Mouse (Mus musculus): ENCODE results near the gene Gm11020. TPM values are rescaled to one million over a fixed set of nuclear protein-coding genes. Genes with fewer than 3 reads are reported as not detected.

The Gm11020 gene
- polyA plus RNA-seq, 1 experiment: not detected

GRCm38 (mm10) chr8:104358637-104359036, 37.3 kb downstream of the Gm11020 start:
- 91% methylated on average over 3 of the region's 3 CpGs for WGBS
- Histone ChIP-seq H3K4me1 (ENCODE audit: control insufficient read depth, insufficient read depth, insufficient read length, low read length) (no peaks in the 10 kb centered on the region), H3K36me3 (ENCODE audit: control insufficient read depth, insufficient read depth, low read length) (peaks cover 23% of the 10 kb centered on the region), H3K27me3 (ENCODE audit: control insufficient read depth, insufficient read depth, low read length) (no peaks in the 10 kb centered on the region), H3K4me3 (ENCODE audit: low read depth, low read length) (no peak overlapping the region), H3K27ac (ENCODE audit: insufficient read depth, low read depth, low read length) (no peak overlapping the region)
- no peak for TF ChIP-seq POLR2A (IDR thresholded peaks at IDR 0.05; ENCODE audit: low read depth, low read length)
- TF ChIP-seq CTCF (IDR thresholded peaks at IDR 0.05; ENCODE audit: extremely low read depth, insufficient read length, insufficient replicate concordance, low read depth, low read length): no peak

- 85% methylated on average over 15 of the region's 15 CpGs for WGBS
- Histone ChIP-seq H3K27ac (ENCODE audit: insufficient read depth, low read depth, low read length) (no peak overlapping the region), H3K4me1 (ENCODE audit: control insufficient read depth, insufficient read depth, insufficient read length, low read length) (no peaks in the 10 kb centered on the region), H3K27me3 (ENCODE audit: control insufficient read depth, insufficient read depth, low read length) (no peaks in the 10 kb centered on the region), H3K4me3 (ENCODE audit: low read depth, low read length) (no peak overlapping the region), H3K36me3 (ENCODE audit: control insufficient read depth, insufficient read depth, low read length) (peaks cover 15% of the 10 kb centered on the region)
- no peak for TF ChIP-seq POLR2A (IDR thresholded peaks at IDR 0.05; ENCODE audit: low read depth, low read length)
- no peak for TF ChIP-seq CTCF (IDR thresholded peaks at IDR 0.05; ENCODE audit: extremely low read depth, insufficient read length, insufficient replicate concordance, low read depth, low read length)
These were observed 38.5 kb downstream of the Gm11020 start for GRCm38 (mm10) chr8:104359778-104360456.

GRCm38 (mm10) chr8:104365695-104366094, 44.3 kb downstream of the Gm11020 start:
- 0 out of 2 replicates have a peak, but pooled peaks cover 4% of the 10 kb centered on the region for H3K36me3 ChIP-seq (ENCODE audit: control insufficient read depth, insufficient read depth, low read length)
- H3K27ac ChIP-seq (ENCODE audit: insufficient read depth, low read depth, low read length): no peak overlapping the region
- WGBS: 80% methylated on average over 9 of the region's 9 CpGs
- H3K4me3 ChIP-seq (ENCODE audit: low read depth, low read length): no peak overlapping the region
- H3K27me3 ChIP-seq (ENCODE audit: control insufficient read depth, insufficient read depth, low read length): no peaks in the 10 kb centered on the region
- TF ChIP-seq POLR2A (IDR thresholded peaks at IDR 0.05; ENCODE audit: low read depth, low read length) (no peak), CTCF (IDR thresholded peaks at IDR 0.05; ENCODE audit: extremely low read depth, insufficient read length, insufficient replicate concordance, low read depth, low read length) (no peak)
- H3K4me1 ChIP-seq (ENCODE audit: control insufficient read depth, insufficient read depth, insufficient read length, low read length): peaks cover 2% of the 10 kb centered on the region; the same call in 1 of the 2 replicates

GRCm38 (mm10) chr8:104367398-104367797, 46.0 kb downstream of the Gm11020 start:
- no peak overlapping the region for H3K4me3 ChIP-seq (ENCODE audit: low read depth, low read length)
- no peaks in the 10 kb centered on the region for H3K27me3 ChIP-seq (ENCODE audit: control insufficient read depth, insufficient read depth, low read length)
- TF ChIP-seq POLR2A (IDR thresholded peaks at IDR 0.05; ENCODE audit: low read depth, low read length) (no peak), CTCF (IDR thresholded peaks at IDR 0.05; ENCODE audit: extremely low read depth, insufficient read length, insufficient replicate concordance, low read depth, low read length) (no peak)
- H3K27ac ChIP-seq (ENCODE audit: insufficient read depth, low read depth, low read length): no peak overlapping the region
- peaks cover 2% of the 10 kb centered on the region; the same call in 1 of the 2 replicates for H3K4me1 ChIP-seq (ENCODE audit: control insufficient read depth, insufficient read depth, insufficient read length, low read length)
- no peaks in the 10 kb centered on the region for H3K36me3 ChIP-seq (ENCODE audit: control insufficient read depth, insufficient read depth, low read length)
- WGBS: 66% methylated on average over 5 of the region's 5 CpGs

- Histone ChIP-seq H3K4me1 (ENCODE audit: control insufficient read depth, insufficient read depth, insufficient read length, low read length) (peaks cover 11% of the 10 kb centered on the region), H3K4me3 (ENCODE audit: low read depth, low read length) (no peak overlapping the region), H3K36me3 (ENCODE audit: control insufficient read depth, insufficient read depth, low read length) (no peaks in the 10 kb centered on the region), H3K27ac (ENCODE audit: insufficient read depth, low read depth, low read length) (no peak overlapping the region), H3K27me3 (ENCODE audit: control insufficient read depth, insufficient read depth, low read length) (no peaks in the 10 kb centered on the region)
- TF ChIP-seq CTCF (IDR thresholded peaks at IDR 0.05; ENCODE audit: extremely low read depth, insufficient read length, insufficient replicate concordance, low read depth, low read length): no peak
- TF ChIP-seq POLR2A (IDR thresholded peaks at IDR 0.05; ENCODE audit: low read depth, low read length): no peak
- WGBS: 72% methylated on average over 12 of the region's 12 CpGs
These were observed 48.2 kb downstream of the Gm11020 start for GRCm38 (mm10) chr8:104369591-104369990.

- Histone ChIP-seq H3K4me3 (ENCODE audit: low read depth, low read length) (no peak overlapping the region), H3K27me3 (ENCODE audit: control insufficient read depth, insufficient read depth, low read length) (no peaks in the 10 kb centered on the region), H3K27ac (ENCODE audit: insufficient read depth, low read depth, low read length) (no peak overlapping the region), H3K36me3 (ENCODE audit: control insufficient read depth, insufficient read depth, low read length) (no peaks in the 10 kb centered on the region), H3K4me1 (ENCODE audit: control insufficient read depth, insufficient read depth, insufficient read length, low read length) (peaks cover 14% of the 10 kb centered on the region)
- WGBS: 74% methylated on average over 6 of the region's 6 CpGs
- TF ChIP-seq CTCF (IDR thresholded peaks at IDR 0.05; ENCODE audit: extremely low read depth, insufficient read length, insufficient replicate concordance, low read depth, low read length): no peak
- no peak for TF ChIP-seq POLR2A (IDR thresholded peaks at IDR 0.05; ENCODE audit: low read depth, low read length)
These were observed 48.7 kb downstream of the Gm11020 start for GRCm38 (mm10) chr8:104370071-104370470.

- 86% methylated on average over 6 of the region's 6 CpGs for WGBS
- no peak overlapping the region for H3K27ac ChIP-seq (ENCODE audit: insufficient read depth, low read depth, low read length)
These were observed 49.8 kb downstream of the Gm11020 start for GRCm38 (mm10) chr8:104371121-104371520.

More at GRCm38 (mm10) chr8:104371121-104371520, 49.8 kb downstream of the Gm11020 start:
- H3K4me3 ChIP-seq (ENCODE audit: low read depth, low read length): no peak overlapping the region
- TF ChIP-seq POLR2A (IDR thresholded peaks at IDR 0.05; ENCODE audit: low read depth, low read length): no peak
- no peak for TF ChIP-seq CTCF (IDR thresholded peaks at IDR 0.05; ENCODE audit: extremely low read depth, insufficient read length, insufficient replicate concordance, low read depth, low read length)
- H3K4me1 ChIP-seq (ENCODE audit: control insufficient read depth, insufficient read depth, insufficient read length, low read length): peaks cover 20% of the 10 kb centered on the region
- no peaks in the 10 kb centered on the region for H3K27me3 ChIP-seq (ENCODE audit: control insufficient read depth, insufficient read depth, low read length)
- H3K36me3 ChIP-seq (ENCODE audit: control insufficient read depth, insufficient read depth, low read length): no peaks in the 10 kb centered on the region

Other genes starting within 250 kb of the Gm11020 start
- 6.5 and 13.2 TPM in 2 replicates for gene Cdh5, start 219.9 kb upstream of the Gm11020 start, polyA plus RNA-seq (2012; rRNA removed)
- gene Bean1, start 151.1 kb upstream of the Gm11020 start, polyA plus RNA-seq (2012; rRNA removed): 3.0 and 7.4 TPM in 2 replicates
- gene Tk2, start 73.0 kb upstream of the Gm11020 start, polyA plus RNA-seq (2012; rRNA removed): 5.3 and 5.6 TPM in 2 replicates
- 0.94 and 1.0 TPM in 2 replicates for gene Cklf, start 70.7 kb upstream of the Gm11020 start, polyA plus RNA-seq (2012; rRNA removed)
- not detected in 2 replicates for gene Cmtm2a, start 28.4 kb upstream of the Gm11020 start, polyA plus RNA-seq (2012; rRNA removed)
- gene Gm45711, start 11.5 kb upstream of the Gm11020 start, polyA plus RNA-seq (2012; rRNA removed): not detected in 2 replicates
- gene Cmtm1, start 11.4 kb upstream of the Gm11020 start, polyA plus RNA-seq (2012; rRNA removed): 0.13 TPM in 1 of 2 replicates, not detected in the other
- not detected in 2 replicates for gene Cmtm2b, start 663 bp downstream of the Gm11020 start, polyA plus RNA-seq (2012; rRNA removed)
- gene Cmtm3, start 17.8 kb downstream of the Gm11020 start, polyA plus RNA-seq (2012; rRNA removed): 21.3 and 23.8 TPM in 2 replicates
- 13.0 and 25.6 TPM in 2 replicates for gene Cmtm4, start 74.2 kb downstream of the Gm11020 start, polyA plus RNA-seq (2012; rRNA removed)
- gene Dync1li2, start 121.5 kb downstream of the Gm11020 start, polyA plus RNA-seq (2012; rRNA removed): 3.9 and 4.4 TPM in 2 replicates
- 0.06 TPM in 1 of 2 replicates, not detected in the other for gene Terb1, start 188.3 kb downstream of the Gm11020 start, polyA plus RNA-seq (2012; rRNA removed)
- gene Nae1, start 213.1 kb downstream of the Gm11020 start, polyA plus RNA-seq (2012; rRNA removed): 1.4 and 3.0 TPM in 2 replicates
- gene Car7, start 213.1 kb downstream of the Gm11020 start, polyA plus RNA-seq (2012; rRNA removed): 0.98 and 2.1 TPM in 2 replicates

Data from small intestine, adult 2 months (tissue).